Comparison of ENCODE assay signal across 11 mouse cellular contexts in the genomic region with DNA sequence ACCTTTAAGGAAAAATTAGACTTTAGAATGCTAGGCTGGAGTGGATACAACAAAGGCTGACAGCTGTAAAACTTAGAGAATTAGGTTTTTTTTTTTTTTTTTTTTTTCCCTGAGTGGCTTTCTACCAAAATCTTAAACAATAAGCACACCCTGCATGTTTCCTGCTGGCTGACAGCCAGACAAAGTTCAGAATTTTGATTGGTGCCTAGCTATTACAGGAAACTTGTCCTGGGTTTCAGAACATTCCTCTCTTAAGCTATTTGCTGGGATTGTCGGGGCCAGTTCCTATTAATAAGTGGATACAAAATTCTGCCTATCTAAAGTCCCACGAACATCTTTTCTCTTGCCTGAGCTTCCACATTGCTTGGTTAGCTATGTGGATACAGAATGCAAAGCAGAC.
DNase-seq lines count a peak whose midpoint lies in the region; TF ChIP-seq lines count a peak whose summit lies in the region.
"Had no signal": no experiment of that assay in that cellular context is flagged by ENCODE, and none has a peak within 500 bp of the region (broad histone marks: within the 10 kb centered on the region; RNA-seq: fewer than 3 reads in every experiment).

No protein-coding gene starts in this region.

- intact Hi-C loops in gastrocnemius, adult 2 months (cut with DNase I) = no loop called here

- no peak for TF ChIP-seq CTCF in gastrocnemius, adult 2 months (IDR thresholded peaks at IDR 0.05)

- H3K27ac ChIP-seq in gastrocnemius, adult 2 months = peak overlapping the region; percentile 38; the same call in 1 of the 2 replicates
- H3K27ac ChIP-seq: embryonic facial prominence, embryonic 13.5 days; midbrain, embryonic 15.5 days; neural tube, embryonic 15.5 days had no signal

- peak; percentile 20 for DNase-seq in gastrocnemius, adult 2 months
- no peak for DNase-seq in gastrocnemius, adult 18-20 months (ENCODE audit: low spot score)
- peak; percentile 5 to 22 for DNase-seq in adrenal gland, postnatal 36 days
- DNase-seq in heart, adult 9 months (ENCODE audit: low spot score in 2 of 2) = peak; percentile 42 to 65
- DNase-seq in kidney, postnatal 14 days = peak; percentile 79
- no peak for DNase-seq in urinary bladder, postnatal 10 days (ENCODE audit: low spot score)
- DNase-seq in layer of hippocampus, postnatal 10 days (ENCODE audit: low spot score in 2 of 2) = no peak
- DNase-seq in layer of hippocampus, postnatal 36 days = no peak

- H3K4me3 ChIP-seq in gastrocnemius, adult 2 months = no peak overlapping the region
- H3K4me3 ChIP-seq: embryonic facial prominence, embryonic 13.5 days; midbrain, embryonic 15.5 days; neural tube, embryonic 15.5 days had no signal

Comparison
In these comparisons a context has a peak if more than half of its experiments do, and no peak if none do; other contexts are left out.
1. DNase-seq: peak in gastrocnemius, adult 2 months (single experiment), adrenal gland, postnatal 36 days (2 of 2), heart, adult 9 months (2 of 2) and kidney, postnatal 14 days (single experiment); none in gastrocnemius, adult 18-20 months (single experiment), urinary bladder, postnatal 10 days (single experiment), layer of hippocampus, postnatal 10 days (0 of 2) and layer of hippocampus, postnatal 36 days (0 of 2).